Mouse (Mus musculus): Measurements from ENCODE around the gene Mrpl24.
A peak's percentile ranks its signal among the peaks of the same experiment; 100 is the strongest.

Gene Mrpl24

DNA sequence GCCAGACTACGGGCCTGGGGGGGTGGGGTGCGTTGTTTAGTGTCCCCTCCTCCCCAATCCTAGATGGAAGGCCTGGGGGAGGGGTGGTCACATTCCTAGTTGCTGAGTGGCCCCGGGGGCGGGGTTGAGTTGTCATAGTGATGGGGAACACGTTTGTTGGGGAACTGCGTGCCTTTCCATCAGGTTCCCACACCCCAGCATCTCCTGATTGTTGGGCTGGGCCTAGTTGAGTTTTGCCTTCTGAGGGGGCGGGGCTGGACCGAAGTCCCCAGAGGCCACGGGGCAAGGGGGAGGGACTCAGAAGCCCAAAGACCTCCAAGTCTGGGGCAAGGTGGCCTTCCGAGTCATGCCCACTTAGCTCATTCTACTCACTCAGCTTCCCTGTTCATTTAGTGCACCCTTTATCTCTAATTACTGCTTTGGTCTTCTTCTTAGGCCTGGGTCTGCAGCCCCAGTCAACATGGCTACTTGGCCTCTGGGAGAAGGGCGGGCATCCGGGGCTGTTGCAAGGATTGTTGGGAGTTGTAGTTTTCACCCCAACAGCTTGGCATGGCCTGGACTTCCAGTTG is 8.6 kb upstream of the Mrpl24 start:
- peak; percentile 85 for DNase-seq (ENCODE audit: low read depth)

DNA sequence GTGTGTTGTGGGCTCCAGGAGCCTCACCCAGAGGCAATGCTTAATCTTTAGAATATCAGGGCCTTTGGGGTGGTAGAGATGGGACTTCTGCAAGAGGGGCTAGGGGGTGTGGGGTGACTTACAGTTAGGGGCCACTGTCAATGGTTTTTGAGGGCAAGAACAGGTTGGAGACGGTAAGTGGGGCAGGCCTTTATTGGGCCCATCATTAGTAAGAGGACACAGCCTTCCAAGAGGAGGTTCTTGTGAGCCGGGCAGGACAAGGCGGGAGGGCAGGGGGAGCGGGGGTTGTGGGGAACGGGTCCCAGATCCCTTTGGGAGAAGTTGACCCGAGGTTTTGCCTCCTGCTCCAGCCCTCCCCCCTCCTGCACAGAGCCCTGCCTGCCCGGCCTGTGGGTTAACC is 5.8 kb upstream of the Mrpl24 start:
- no peak for DNase-seq (ENCODE audit: low read depth)

- DNase-seq (ENCODE audit: low read depth): no peak
These were observed 5.4 kb upstream of the Mrpl24 start for GRCm38 (mm10) chr3:87913891-87914290.

- DNase-seq (ENCODE audit: low read depth): no peak
These were observed 2.3 kb upstream of the Mrpl24 start for GRCm38 (mm10) chr3:87916990-87917389.

- no peak for DNase-seq (ENCODE audit: low read depth)
These were observed 755 bp upstream of the Mrpl24 start for GRCm38 (mm10) chr3:87918551-87918950.

- DNase-seq (ENCODE audit: low read depth): no peak
These were observed 1.1 kb downstream of the Mrpl24 start for GRCm38 (mm10) chr3:87920270-87920943.

- DNase-seq (ENCODE audit: low read depth): no peak
These were observed 5.7 kb downstream of the Mrpl24 start for GRCm38 (mm10) chr3:87924996-87925395.

DNA sequence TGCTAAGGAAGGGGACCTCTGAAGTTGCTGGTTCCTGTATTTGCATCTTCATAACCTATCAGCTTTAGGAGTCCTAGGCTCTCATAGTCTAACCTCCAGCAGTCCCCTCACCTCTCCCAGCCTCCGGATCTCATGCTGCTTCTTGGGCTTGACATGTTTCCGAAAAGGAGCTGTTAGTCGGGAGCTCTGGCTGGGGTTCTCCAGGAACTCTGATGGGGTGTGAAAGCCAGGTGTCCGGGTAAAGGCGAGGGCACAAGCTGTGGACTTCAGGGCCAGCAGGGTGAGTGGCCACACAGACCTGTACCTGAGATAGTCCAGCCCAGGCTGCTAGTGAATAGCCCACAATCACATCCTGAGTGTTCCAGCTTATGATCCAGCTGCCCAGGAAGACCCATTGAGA is 8.1 kb downstream of the Mrpl24 start:
- DNase-seq (ENCODE audit: low read depth): no peak

GRCm38 (mm10) chr3:87929341-87930077 is 10.2 kb downstream of the Mrpl24 start:
- DNase-seq (ENCODE audit: low read depth): no peak

- peak; percentile 93 for DNase-seq (ENCODE audit: low read depth)
These were observed 10.9 kb downstream of the Mrpl24 start, which contains the start of the genes Isg20l2 and Rrnad1 for GRCm38 (mm10) chr3:87930078-87930795. TSS of gene Isg20l2 (plus strand) at chr3:87930314. TSS of gene Rrnad1 (minus strand) at chr3:87930717.

DNA sequence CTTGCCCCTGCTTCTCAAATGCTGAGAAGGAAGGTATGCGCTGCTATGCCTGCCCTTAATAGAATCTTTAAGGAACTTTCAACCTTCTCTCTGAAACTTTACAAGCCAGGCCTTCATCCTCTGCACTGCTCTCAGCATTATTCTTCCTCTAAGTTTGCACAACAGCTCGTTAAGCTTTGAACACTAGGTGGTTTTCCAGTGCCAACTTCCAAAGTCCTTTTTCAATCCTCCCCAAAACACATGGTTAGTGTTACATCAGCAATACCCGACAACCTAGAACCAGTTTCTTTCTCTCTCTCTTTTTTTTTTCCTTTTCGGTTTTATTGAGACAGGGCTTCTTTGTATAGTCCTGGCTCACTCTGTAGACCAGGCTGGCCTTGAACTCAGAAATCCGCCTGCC is 14.7 kb downstream of the Mrpl24 start:
- DNase-seq (ENCODE audit: low read depth): no peak

DNA sequence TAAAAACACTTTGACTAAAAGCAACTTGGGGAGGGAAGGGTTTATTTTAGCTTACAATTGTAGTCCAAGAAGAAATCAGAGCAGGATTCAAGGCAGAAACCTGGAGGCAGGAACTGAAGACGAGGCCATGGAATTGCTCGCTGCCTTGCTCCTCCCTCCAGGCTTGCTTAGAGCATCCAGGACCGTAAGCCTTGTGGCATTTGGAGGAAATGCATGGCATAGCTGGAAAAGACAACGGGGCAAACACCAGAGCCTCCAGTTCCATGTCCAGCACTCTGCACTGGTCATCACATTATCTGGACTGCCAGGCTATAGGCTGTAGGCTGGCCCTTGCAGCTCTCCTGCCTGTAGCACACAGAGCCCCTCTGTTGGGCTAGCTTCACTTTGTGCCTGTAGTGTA is 15.2 kb downstream of the Mrpl24 start:
- no peak for DNase-seq (ENCODE audit: low read depth)

GRCm38 (mm10) chr3:87935201-87935600 is 15.9 kb downstream of the Mrpl24 start:
- no peak for DNase-seq (ENCODE audit: low read depth)

DNA sequence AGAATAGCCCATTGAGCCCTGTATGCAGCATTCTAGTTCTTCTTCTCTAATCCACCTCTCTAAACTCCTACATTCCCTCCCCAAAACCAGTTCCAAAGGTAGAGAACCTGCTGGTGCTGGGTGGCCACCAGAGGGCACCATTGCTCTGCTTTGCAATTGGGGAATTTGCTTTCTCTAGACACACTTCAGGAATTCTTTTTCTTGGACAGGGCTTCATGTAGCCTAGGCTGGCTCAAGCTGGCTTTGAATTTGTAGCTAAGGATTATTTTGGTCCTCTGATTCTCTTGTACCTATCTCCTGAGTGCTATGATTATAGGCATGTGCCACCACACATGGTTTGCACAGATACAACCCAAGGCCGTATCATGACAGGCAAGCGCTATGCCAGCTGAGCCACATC is 16.5 kb downstream of the Mrpl24 start:
- no peak for DNase-seq (ENCODE audit: low read depth)

- no peak for DNase-seq (ENCODE audit: low read depth)
These were observed 21.3 kb downstream of the Mrpl24 start for GRCm38 (mm10) chr3:87940611-87941010.

- peak; percentile 80 for DNase-seq (ENCODE audit: low read depth)
These were observed 23.2 kb downstream of the Mrpl24 start for GRCm38 (mm10) chr3:87942471-87942870.

- DNase-seq (ENCODE audit: low read depth): no peak
These were observed 24.3 kb downstream of the Mrpl24 start for GRCm38 (mm10) chr3:87943586-87943985.

DNA sequence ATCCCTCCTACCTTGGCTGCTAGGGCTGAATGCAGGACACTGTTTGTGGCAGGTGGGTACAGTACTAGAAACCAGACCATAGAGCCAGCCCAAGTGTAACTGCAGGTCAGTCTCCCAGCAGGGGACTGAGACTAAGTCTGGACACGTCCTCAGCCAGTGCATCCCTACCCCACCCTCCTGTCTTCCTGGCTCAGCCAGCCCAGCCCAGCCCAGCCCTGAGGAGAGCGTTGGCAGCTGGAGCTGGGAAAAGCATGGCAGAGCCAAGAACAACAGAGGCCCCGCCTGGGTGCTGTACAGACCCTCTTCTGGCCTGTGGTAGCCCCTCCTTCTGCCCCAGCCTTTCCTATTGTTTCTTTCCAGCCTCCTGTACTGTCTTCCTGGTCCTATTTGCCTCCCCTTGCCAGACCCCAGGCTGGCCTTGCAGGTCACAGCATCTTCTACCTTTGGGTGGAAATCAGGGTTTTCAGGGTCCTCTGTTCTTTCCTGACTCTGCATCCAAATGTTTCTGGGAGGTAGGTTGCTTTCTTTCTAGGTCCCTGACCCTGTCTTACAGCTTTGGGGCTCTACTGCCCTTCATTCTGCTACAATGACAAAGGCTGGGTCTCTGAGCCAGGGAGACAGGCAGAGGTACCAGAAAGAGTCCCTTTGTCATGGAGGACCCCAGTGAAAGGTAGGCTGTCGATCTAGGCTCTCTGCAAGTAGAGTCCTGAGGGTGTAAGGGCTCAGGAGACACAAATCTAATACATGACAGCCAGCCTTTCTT is 25.7 kb downstream of the Mrpl24 start:
- DNase-seq (ENCODE audit: low read depth): no peak

DNA sequence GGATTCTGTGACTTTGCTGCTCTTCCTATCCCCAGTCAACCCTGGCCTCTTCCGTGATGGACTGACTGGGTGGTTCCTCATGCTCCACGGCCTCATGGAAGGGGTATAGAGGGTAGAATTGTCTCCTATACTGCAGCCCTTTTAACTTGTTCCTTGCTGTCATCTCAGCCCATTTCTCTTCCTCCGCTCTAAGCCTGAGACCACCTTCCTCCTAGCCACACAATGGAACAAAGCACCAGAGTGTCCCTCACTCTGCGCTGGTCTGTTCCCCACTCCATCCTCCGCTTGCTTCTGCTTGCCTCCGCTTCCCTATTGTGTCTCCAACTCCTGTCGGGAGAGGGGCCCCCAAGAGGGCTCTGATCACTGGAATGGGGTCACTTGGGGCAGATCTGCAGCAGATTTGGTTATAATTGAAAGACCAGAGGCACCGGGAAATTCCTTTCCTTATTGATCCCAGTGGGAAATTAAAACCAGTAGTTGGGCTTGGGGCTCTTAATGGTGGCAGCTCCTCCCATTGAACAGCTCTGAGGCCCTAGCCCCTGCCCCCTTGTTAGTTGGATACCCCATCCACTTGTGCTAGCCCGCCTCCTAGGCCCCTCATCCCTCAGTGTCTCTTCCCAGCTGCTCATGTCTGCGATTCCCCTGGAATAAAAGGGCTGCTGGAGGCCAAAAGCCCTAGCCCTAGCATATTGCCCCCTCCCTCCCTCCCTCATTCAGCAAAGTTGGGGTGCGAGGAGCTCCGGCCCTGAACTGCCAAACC is 26.7 kb downstream of the Mrpl24 start:
- DNase-seq (ENCODE audit: low read depth): no peak

DNA sequence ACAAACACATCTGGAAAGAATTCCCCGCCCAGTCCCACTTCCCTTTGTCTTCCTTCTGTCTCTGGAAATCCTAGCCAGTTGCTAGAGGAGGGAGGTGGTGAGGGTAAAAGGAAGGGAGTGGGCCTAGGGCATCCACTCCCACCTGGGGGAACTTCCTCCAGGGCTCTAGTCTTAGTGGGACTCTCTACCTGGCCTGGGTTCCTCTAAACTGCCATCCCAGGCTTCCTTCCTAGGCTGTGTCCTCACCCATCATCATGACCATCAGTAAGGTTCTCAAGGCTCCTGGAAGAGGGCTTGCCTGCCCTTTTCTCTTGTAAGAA is 27.2 kb downstream of the Mrpl24 start:
- DNase-seq (ENCODE audit: low read depth): no peak

All from fibroblast of lung, adult 2 months (primary cell).